Mouse (Mus musculus) yolk sac, embryonic 10.5 days (tissue): Measurements from ENCODE around the gene Tceal9.

ENCODE experiments used
- DNase-seq: peaks from one replicate; pipeline ENCODE4 v3.0.0-alpha.2; 2017; ENCODE audit warnings: low spot score

Gene Tceal9

DNA sequence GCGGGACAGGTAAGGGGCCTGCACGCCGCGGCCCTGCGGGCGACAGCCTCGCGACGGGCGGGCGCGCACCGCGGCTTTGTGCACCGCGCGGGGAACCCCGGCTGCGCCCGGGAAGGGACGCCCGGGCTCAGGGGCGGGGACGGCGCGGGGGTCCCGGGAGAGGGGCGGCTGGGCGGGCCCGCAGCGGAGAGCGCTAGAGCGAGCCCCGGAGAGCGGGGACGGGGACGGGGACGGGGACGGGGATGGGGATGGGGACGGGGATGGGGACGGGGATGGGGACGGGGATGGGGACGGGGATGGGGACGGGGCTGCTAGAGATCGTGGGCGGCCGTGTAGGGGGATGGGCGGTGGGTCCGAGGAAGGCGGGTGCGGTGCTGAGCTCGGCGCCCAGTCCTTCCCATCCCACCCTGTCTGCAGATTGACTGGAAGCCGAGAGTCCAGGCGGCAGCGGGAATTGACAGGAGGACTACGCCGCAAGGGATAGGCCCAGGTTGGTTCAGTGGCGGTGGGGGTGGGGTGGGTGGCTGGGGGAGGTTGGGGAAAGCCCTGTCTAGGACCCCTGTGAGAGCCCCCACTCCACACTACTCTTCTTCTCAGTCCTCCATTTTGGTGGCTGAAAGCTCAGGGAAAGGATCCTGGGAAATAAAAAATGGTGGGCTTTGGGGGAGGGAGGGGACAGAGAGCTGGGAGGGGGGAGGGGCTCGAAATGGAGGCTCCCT lies 25.7 kb downstream of the Tceal9 start:
- peak; percentile 34 for DNase-seq

DNA sequence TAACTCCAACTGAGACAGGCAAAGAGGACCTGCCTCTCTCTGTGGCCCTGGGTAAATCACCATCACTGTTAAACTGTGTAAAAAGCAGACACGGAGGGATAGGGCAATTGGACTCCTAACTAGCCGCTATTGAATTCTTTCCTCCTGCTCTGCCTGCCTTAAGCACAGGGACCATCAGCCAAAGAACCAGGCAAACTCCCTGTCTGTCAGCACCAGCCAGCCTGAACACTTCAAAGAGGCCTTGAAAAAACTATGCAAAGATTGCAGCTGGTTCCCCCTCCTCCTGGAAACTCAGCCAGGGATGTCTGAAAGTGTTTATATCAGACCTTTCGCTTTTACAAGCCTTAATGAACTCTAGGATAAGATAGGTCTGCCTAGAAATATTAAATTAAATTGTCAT lies 29.7 kb downstream of the Tceal9 start:
- no peak for DNase-seq

DNA sequence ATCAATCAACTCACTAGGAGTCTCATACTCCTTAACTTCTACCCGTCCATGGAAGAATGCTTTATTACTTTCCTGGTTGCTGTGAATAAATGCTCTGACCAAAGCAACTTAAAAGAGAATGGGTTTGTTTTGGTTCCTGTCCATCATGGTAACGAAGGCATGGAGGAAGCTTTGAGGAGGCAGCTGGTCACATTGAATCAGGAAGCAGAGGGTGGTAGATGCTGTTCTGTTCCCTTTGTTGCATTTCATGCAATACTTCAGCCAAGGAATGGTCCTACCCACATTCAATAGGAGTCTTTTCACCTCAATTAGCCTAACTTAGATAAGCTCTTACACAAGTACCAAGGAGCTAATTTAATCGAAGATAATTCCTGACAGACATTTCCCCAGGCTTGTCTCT lies 30.5 kb downstream of the Tceal9 start:
- no peak for DNase-seq

DNA sequence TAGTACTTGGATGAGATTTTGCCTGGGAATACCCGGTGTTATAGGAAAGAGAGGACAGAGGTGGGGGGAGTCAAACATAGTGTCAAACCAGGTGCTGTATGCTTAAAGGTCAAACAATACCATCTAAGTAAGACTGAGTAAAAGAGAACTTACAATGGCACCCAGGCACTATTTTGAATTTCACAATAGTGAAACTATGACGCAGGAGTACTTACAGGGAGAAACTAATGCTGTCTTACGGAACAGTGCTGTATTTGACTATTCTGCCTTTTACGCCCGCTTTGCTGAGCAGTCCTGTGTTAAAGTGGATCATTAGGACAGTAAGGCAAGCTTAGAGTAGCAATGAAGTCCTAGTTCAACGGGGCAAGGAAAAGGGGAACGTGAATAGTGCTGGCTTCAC lies 32.7 kb downstream of the Tceal9 start:
- no peak for DNase-seq

GRCm38 (mm10) chrX:136278401-136278800 lies 33.5 kb downstream of the Tceal9 start:
- DNase-seq, result no peak

GRCm38 (mm10) chrX:136279410-136279809 lies 34.5 kb downstream of the Tceal9 start:
- no peak for DNase-seq

DNA sequence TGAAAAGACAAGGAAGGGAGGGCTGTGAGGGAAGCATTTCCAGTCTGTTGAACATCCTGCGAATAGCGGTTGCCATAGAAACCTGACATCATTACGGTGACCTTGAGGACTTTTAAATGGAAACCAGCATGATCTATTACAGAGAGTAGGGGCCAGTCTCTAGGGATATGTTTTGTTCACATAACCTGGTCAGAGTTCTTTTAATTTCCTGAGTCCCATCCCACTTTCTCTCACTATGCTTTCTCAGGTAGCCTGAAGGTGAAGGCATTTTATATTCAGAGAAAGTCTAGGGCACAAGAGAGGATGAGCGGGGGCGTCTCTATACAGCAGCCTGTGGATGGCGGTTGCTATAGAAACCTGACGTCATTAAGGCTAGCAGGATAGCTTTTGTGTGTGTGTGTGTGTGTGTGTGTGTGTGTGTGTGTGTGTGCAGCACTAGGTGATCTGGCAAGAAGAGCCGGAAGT lies 46.0 kb downstream of the Tceal9 start:
- no peak for DNase-seq
